Mouse (Mus musculus) lung, postnatal 4 days (tissue): ENCODE data around the gene Leng9.

Source experiments
- DNase-seq, 2 experiments: peaks; one replicate each; pipeline ENCODE4 v3.0.0; 2021

The Leng9 gene

DNA sequence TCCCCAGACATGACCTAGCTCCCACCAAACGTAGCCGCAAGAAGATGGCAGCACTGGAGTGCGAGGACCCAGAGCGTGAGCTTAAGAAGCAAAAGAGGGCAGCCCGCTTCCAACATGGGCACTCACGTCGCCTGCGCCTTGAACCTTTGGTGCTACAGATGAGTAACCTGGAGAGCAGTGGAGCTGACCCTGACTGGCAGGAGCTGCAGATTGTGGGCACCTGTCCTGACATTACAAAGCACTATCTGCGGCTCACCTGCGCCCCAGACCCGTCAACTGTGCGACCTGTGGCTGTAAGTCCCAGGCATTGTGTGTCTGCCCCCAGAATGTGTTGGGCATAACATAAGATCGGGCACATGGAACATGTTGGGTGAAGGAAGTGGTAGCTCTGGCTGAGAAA, 6.1 kb downstream of the Leng9 start:
- peak in 1 of 2 experiments; percentile 20 for DNase-seq

GRCm38 (mm10) chr7:4143506-4143905, 6.7 kb downstream of the Leng9 start:
- no peak for DNase-seq

DNA sequence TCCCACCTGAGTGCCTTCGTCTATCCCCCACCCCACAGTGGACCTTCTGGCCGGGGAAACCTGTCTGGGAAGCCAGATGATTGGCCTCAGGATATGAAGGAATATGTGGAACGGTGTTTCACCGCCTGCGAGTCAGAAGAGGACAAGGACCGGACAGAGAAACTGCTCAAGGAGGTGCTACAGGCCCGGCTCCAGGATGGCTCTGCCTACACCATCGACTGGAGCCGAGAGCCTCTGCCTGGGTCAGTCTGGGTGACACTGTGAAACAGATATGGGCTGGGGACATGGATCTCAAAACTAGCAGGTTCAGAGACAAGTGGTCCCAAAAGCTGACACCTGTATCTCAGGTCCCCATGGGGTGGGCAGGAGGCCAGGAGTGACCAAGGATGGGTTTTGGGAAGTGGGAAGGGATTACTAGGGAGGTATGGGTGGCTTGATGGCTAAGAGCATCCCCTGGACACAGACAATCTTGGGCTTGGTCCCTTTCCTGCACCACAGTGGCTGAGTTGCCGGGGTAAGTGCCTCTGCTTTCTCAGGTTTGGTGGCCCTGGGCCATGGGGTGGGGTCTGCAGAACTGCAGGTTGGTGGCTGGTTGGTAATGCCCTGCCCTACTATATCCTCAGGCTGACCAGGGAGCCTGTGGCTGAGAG, 7.3 kb downstream of the Leng9 start:
- peak in 1 of 2 experiments; percentile 22 for DNase-seq

- peak in 1 of 2 experiments; percentile 13 for DNase-seq
Observed at GRCm38 (mm10) chr7:4141648-4142325, 8.4 kb downstream of the Leng9 start.

DNA sequence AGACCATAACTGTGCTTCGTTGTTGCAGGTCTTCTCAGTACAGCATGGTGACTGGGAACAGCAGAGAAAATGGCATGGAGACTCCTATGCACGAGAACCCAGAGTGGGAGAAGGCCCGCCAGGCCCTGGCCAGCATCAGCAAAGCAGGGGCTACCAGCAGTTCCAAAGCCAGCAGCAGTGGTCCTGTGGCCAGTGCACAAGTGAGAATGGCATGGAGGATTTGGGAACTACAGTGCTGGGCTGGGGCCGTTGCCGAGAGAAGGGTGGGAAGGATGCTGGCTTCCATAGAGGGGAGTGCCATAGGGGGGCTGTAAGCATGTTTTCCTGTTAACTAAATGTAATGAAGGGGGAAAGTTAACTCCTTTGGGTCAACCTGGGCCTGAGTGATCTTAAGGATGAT, 10.8 kb downstream of the Leng9 start:
- peak in 1 of 2 experiments; percentile 17 for DNase-seq

DNA sequence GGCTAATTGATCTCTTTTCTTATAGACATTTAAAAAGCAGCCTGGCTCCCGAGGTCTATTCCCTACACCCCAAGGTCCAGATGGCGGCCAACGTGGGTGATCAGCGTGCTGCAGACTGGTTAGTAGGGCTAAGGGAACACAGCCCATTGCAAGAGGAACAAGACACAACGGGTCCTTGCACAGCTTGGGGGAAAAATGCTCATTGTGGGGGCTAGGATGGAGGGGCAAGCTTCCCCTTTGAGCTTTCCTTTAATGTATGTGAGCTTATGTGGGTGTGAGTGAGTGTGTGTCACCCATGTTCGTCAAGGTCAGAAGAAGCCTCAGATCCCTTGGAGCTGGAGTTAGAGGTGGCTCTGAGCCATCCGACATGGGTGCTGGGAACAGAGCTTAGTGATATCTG, 11.5 kb downstream of the Leng9 start:
- DNase-seq: no peak

GRCm38 (mm10) chr7:4138181-4138580, 12.0 kb downstream of the Leng9 start:
- DNase-seq: no peak

- DNase-seq: no peak
Observed at GRCm38 (mm10) chr7:4137746-4138145, 12.4 kb downstream of the Leng9 start.

- peak; percentile 99 to 100 for DNase-seq
Observed at GRCm38 (mm10) chr7:4136771-4137531, 13.2 kb downstream of the Leng9 start, which contains the start of gene Leng8. TSS of gene Leng8 (plus strand) at chr7:4137039.

- no peak for DNase-seq
Observed at GRCm38 (mm10) chr7:4136404-4136770, 13.8 kb downstream of the Leng9 start.

GRCm38 (mm10) chr7:4134911-4135310, 15.3 kb downstream of the Leng9 start:
- DNase-seq: no peak

DNA sequence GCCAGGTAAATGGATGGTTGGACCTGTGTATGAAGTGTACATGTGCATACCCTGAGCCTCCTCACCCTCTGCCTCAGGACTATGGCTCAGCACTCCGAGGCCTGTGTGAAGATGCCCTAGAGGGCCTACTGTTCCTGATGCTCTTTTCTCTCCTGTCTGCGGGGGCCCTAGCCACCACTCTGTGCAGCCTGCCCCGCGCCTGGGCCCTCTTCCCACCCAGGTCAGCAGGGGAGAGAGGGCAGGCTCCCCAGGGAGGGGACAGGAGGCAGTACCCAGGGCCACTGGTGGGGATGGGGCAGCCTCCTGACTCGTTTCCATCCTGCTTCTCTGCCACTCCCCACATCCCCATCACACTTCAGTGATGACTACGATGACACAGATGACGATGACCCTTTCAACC, 17.2 kb downstream of the Leng9 start:
- peak; percentile 3 to 13 for DNase-seq

DNA sequence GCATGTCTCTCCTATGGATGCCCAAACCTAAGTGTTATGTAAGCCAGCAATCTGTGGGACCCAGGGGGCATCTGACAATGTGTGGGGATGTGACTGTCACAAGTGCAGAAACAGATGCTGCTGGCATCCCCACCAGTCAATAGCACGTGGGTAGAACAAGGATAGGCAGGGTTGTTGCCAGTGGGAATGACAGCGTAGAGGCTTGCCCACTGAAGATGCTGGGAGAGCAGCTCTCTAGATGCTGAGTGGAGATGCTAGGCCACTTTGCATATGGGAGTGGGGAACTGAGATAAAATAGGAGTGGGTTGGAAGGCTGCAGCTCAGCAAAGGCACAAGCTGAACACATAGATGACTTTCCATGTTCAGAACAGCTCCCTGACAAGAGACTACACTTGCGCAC, 17.6 kb downstream of the Leng9 start:
- DNase-seq: peak in 1 of 2 experiments; percentile 13

DNA sequence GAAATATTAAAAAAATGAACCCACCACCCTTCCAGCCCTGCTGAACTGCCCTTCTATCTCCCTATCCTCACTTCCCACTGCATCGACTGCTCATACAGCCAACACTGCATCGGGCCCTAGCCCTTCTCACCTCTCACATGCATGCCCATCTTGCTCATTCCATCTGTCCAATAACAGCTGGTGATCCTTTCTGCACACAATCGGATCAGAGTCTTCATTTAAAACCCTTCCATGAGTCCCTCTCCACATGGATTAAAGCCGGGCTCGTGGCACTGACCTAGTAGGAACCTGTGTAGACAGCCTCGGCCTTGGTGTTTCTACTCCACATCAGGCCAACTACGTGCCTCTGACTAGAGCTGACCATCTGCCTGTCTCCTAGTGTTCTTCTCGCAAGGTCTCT, 18.2 kb downstream of the Leng9 start:
- peak in 1 of 2 experiments; percentile 3 for DNase-seq

DNA sequence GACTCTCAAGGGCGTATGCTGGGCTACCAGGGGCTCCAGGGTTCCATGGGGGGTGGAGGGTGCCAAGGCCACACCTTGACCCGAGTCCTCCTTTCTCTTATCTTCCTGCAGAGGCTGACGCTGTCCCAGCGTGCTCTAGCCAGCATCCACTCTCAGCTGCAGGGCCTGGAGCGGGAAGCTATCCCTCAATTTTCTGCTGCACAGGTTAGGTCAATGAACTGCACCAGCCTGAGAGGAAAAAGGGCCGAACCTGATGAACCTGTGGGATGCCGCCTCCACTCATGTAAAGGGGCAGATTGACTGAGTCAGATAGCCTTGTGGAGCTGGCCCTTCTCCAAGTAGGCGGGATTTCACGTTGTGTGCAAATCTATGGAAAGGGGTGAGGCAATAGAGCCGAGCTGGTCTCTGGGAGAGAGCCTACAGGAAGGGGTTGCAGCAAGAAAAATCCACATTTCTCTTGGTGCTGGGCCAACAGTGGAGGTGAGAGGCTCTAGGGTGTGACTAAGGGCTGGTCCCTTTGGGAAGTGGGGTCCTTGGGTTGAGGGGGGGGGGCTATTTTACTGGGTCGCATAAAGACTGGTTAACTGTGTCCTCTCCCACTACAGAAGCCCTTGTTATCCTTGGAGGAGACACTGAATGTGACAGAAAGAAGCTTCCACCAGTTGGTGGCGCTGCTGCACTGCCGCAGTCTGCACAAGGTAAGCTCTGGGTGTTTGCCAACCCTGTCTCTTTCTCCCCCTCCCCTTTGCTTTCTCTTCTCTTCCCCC, 19.3 kb downstream of the Leng9 start:
- DNase-seq: peak; percentile 72 to 86

DNA sequence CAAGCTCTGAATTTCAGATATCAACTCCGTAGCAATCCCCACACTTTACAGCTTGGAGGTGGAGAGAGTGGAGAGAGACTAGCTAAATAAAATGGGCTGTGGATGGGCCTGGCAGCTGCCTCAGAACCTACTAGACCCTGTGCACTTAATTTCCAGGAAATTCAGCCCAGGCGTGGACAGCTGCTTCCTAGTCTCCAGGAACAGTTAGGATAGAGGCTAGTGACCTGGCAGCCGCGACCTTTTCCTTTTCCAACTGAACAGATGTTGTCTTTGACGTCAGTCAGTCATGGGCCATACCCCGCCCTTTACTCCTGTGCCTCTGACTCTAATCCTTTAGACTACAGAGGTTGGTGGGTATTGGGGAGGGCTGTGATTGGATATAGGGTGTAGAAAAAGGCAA, 21.3 kb downstream of the Leng9 start:
- peak; percentile 14 to 49 for DNase-seq

- DNase-seq: peak in 1 of 2 experiments; percentile 2
Observed at GRCm38 (mm10) chr7:4127894-4128293, 22.3 kb downstream of the Leng9 start.

DNA sequence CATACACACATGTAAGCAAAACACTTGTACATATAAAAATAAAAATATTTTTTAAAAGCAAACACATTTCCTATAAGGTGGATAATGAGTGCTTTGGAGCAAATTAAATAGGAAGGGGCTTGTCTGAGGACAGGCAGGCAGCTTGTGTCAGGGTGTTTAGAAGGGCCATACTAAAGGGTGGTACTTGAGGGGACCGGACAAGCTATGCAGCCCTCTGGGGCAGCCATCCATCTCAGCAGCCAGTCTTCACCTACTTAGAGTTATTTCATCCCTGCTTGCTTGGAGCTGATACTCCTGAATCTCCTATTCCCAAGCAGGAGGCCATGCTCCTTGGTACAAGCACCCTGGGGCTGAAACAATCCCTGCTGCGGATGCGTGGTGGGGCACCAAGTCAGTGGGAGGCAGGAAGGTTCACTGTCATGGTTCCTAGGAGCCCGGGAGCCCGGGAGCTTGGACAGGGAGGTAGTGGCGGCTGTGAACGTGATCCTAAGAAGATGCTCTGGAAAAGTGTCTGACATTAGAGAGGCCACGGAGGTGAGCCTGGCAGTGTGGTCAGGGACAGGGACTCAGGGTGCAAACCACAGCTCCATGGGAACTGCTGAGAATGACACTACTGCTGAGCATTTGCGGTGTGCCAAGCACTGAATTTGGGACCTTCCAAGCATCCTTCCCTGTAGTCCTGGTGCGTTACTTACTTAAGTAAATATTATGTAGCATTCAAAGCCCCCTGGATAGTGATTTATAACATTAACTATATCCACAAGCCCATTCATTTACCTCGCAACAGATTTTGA, 23.0 kb downstream of the Leng9 start:
- peak in 1 of 2 experiments; percentile 18 for DNase-seq

- DNase-seq: peak in 1 of 2 experiments; percentile 22
Observed at GRCm38 (mm10) chr7:4125306-4125705, 24.9 kb downstream of the Leng9 start.

GRCm38 (mm10) chr7:4124856-4125255, 25.3 kb downstream of the Leng9 start:
- no peak for DNase-seq

GRCm38 (mm10) chr7:4124315-4124759, 25.8 kb downstream of the Leng9 start:
- peak in 1 of 2 experiments; percentile 23 for DNase-seq

- peak in 1 of 2 experiments; percentile 21 for DNase-seq
Observed at GRCm38 (mm10) chr7:4123732-4124131, 26.4 kb downstream of the Leng9 start.
